Mouse (Mus musculus): ENCODE results near the gene Col6a2. TPM values are rescaled to one million over a fixed set of nuclear protein-coding genes. Genes with fewer than 3 reads are reported as not detected.

Gene Col6a2
- polyA plus RNA-seq, 1 experiment, result 120 TPM

- 12% methylated on average over 10 of the region's 10 CpGs for WGBS
- Histone ChIP-seq H3K36me3 (ENCODE audit: control insufficient read depth, insufficient read depth, low read length) (no peaks in the 10 kb centered on the region), H3K27me3 (ENCODE audit: control insufficient read depth, insufficient read depth, low read length) (0 out of 2 replicates have a peak, but pooled peaks cover 3% of the 10 kb centered on the region), H3K27ac (ENCODE audit: insufficient read depth, low read depth, low read length) (no peak overlapping the region), H3K4me1 (ENCODE audit: control insufficient read depth, insufficient read depth, insufficient read length, low read length) (no peaks in the 10 kb centered on the region), H3K4me3 (ENCODE audit: low read depth, low read length) (no peak overlapping the region)
- TF ChIP-seq CTCF (IDR thresholded peaks at IDR 0.05; ENCODE audit: extremely low read depth, insufficient read length, insufficient replicate concordance, low read depth, low read length) (no peak), POLR2A (IDR thresholded peaks at IDR 0.05; ENCODE audit: low read depth, low read length) (no peak)
Observed at GRCm38 (mm10) chr10:76584138-76584537, 39.3 kb downstream of the Col6a2 start.

GRCm38 (mm10) chr10:76576920-76577319, 46.5 kb downstream of the Col6a2 start:
- H3K4me1 ChIP-seq (ENCODE audit: control insufficient read depth, insufficient read depth, insufficient read length, low read length), result no peaks in the 10 kb centered on the region
- no peak overlapping the region for H3K27ac ChIP-seq (ENCODE audit: insufficient read depth, low read depth, low read length)
- no peaks in the 10 kb centered on the region for H3K36me3 ChIP-seq (ENCODE audit: control insufficient read depth, insufficient read depth, low read length)
- H3K4me3 ChIP-seq (ENCODE audit: low read depth, low read length), result no peak overlapping the region
- H3K27me3 ChIP-seq (ENCODE audit: control insufficient read depth, insufficient read depth, low read length), result no peaks in the 10 kb centered on the region
- 60% methylated on average over 7 of the region's 7 CpGs for WGBS
- no peak for TF ChIP-seq CTCF (IDR thresholded peaks at IDR 0.05; ENCODE audit: extremely low read depth, insufficient read length, insufficient replicate concordance, low read depth, low read length)

GRCm38 (mm10) chr10:76575374-76575773, 48.1 kb downstream of the Col6a2 start, which contains the start of gene Ftcd:
Gene Ftcd (plus strand): TSS chr10:76575648.
- no peaks in the 10 kb centered on the region for H3K27me3 ChIP-seq (ENCODE audit: control insufficient read depth, insufficient read depth, low read length)
- H3K36me3 ChIP-seq (ENCODE audit: control insufficient read depth, insufficient read depth, low read length), result no peaks in the 10 kb centered on the region
- H3K4me3 ChIP-seq (ENCODE audit: low read depth, low read length), result no peak within 1 kb of the TSS
- TF ChIP-seq POLR2A (IDR thresholded peaks at IDR 0.05; ENCODE audit: low read depth, low read length), result no peak
- no peak for TF ChIP-seq CTCF (IDR thresholded peaks at IDR 0.05; ENCODE audit: extremely low read depth, insufficient read length, insufficient replicate concordance, low read depth, low read length)
- no peaks in the 10 kb centered on the region for H3K4me1 ChIP-seq (ENCODE audit: control insufficient read depth, insufficient read depth, insufficient read length, low read length)
- 61% methylated on average over 3 of the region's 3 CpGs for WGBS
- H3K27ac ChIP-seq (ENCODE audit: insufficient read depth, low read depth, low read length), result no peak within 1 kb of the TSS

GRCm38 (mm10) chr10:76572151-76572550, 51.3 kb downstream of the Col6a2 start:
- Histone ChIP-seq H3K27ac (ENCODE audit: insufficient read depth, low read depth, low read length) (no peak overlapping the region), H3K4me1 (ENCODE audit: control insufficient read depth, insufficient read depth, insufficient read length, low read length) (no peaks in the 10 kb centered on the region), H3K27me3 (ENCODE audit: control insufficient read depth, insufficient read depth, low read length) (no peaks in the 10 kb centered on the region), H3K36me3 (ENCODE audit: control insufficient read depth, insufficient read depth, low read length) (no peaks in the 10 kb centered on the region), H3K4me3 (ENCODE audit: low read depth, low read length) (no peak overlapping the region)
- TF ChIP-seq CTCF (IDR thresholded peaks at IDR 0.05; ENCODE audit: extremely low read depth, insufficient read length, insufficient replicate concordance, low read depth, low read length) (no peak), POLR2A (IDR thresholded peaks at IDR 0.05; ENCODE audit: low read depth, low read length) (no peak)
- 66% methylated on average over 3 of the region's 3 CpGs for WGBS

- H3K27ac ChIP-seq (ENCODE audit: insufficient read depth, low read depth, low read length), result no peak overlapping the region
- TF ChIP-seq CTCF (IDR thresholded peaks at IDR 0.05; ENCODE audit: extremely low read depth, insufficient read length, insufficient replicate concordance, low read depth, low read length) (no peak), POLR2A (IDR thresholded peaks at IDR 0.05; ENCODE audit: low read depth, low read length) (no peak)
- H3K4me1 ChIP-seq (ENCODE audit: control insufficient read depth, insufficient read depth, insufficient read length, low read length), result no peaks in the 10 kb centered on the region
- no peaks in the 10 kb centered on the region for H3K36me3 ChIP-seq (ENCODE audit: control insufficient read depth, insufficient read depth, low read length)
- H3K4me3 ChIP-seq (ENCODE audit: low read depth, low read length), result no peak overlapping the region
- WGBS, result 64% methylated on average over 2 of the region's 2 CpGs
- no peaks in the 10 kb centered on the region for H3K27me3 ChIP-seq (ENCODE audit: control insufficient read depth, insufficient read depth, low read length)
Observed at GRCm38 (mm10) chr10:76571070-76571469, 52.4 kb downstream of the Col6a2 start.

- Histone ChIP-seq H3K4me3 (ENCODE audit: low read depth, low read length) (no peak overlapping the region), H3K4me1 (ENCODE audit: control insufficient read depth, insufficient read depth, insufficient read length, low read length) (no peaks in the 10 kb centered on the region), H3K27me3 (ENCODE audit: control insufficient read depth, insufficient read depth, low read length) (no peaks in the 10 kb centered on the region), H3K36me3 (ENCODE audit: control insufficient read depth, insufficient read depth, low read length) (no peaks in the 10 kb centered on the region), H3K27ac (ENCODE audit: insufficient read depth, low read depth, low read length) (no peak overlapping the region)
- TF ChIP-seq CTCF (IDR thresholded peaks at IDR 0.05; ENCODE audit: extremely low read depth, insufficient read length, insufficient replicate concordance, low read depth, low read length) (no peak), POLR2A (IDR thresholded peaks at IDR 0.05; ENCODE audit: low read depth, low read length) (no peak)
- WGBS, result 71% methylated on average over 22 of the region's 22 CpGs
Observed at GRCm38 (mm10) chr10:76569996-76570685, 53.3 kb downstream of the Col6a2 start.

- H3K27me3 ChIP-seq (ENCODE audit: control insufficient read depth, insufficient read depth, low read length), result no peaks in the 10 kb centered on the region
- no peak within 1 kb of the TSS for H3K27ac ChIP-seq (ENCODE audit: insufficient read depth, low read depth, low read length)
- H3K4me3 ChIP-seq (ENCODE audit: low read depth, low read length), result no peak within 1 kb of the TSS
- H3K4me1 ChIP-seq (ENCODE audit: control insufficient read depth, insufficient read depth, insufficient read length, low read length), result no peaks in the 10 kb centered on the region
- TF ChIP-seq CTCF (IDR thresholded peaks at IDR 0.05; ENCODE audit: extremely low read depth, insufficient read length, insufficient replicate concordance, low read depth, low read length), result no peak
- TF ChIP-seq POLR2A (IDR thresholded peaks at IDR 0.05; ENCODE audit: low read depth, low read length), result no peak
- WGBS, result 82% methylated on average over 10 of the region's 10 CpGs
- H3K36me3 ChIP-seq (ENCODE audit: control insufficient read depth, insufficient read depth, low read length), result no peaks in the 10 kb centered on the region
Observed at GRCm38 (mm10) chr10:76561972-76562371, 61.5 kb downstream of the Col6a2 start, which contains the start of gene Spatc1l. Gene Spatc1l (plus strand): TSS chr10:76562272.

Measured in small intestine, adult 2 months (tissue).